Mouse (Mus musculus) lung, postnatal 25 days (tissue): ENCODE results near the gene Cox6a2.
"Not testable (repeated sequence)": the region's sequence is repeated elsewhere in the genome, so short reads cannot be mapped to it uniquely, and the experiment has no call there.

ENCODE experiments used
- DNase-seq: peaks from one replicate; pipeline ENCODE4 v3.0.0; 2022; ENCODE audit warnings: low spot score

The Cox6a2 gene

GRCm38 (mm10) chr7:128234796-128235195 is 28.6 kb upstream of the Cox6a2 start:
- no peak for DNase-seq

GRCm38 (mm10) chr7:128231741-128232140 is 25.6 kb upstream of the Cox6a2 start:
- no peak for DNase-seq

GRCm38 (mm10) chr7:128220936-128221335 is 14.7 kb upstream of the Cox6a2 start:
- DNase-seq: no peak

DNA sequence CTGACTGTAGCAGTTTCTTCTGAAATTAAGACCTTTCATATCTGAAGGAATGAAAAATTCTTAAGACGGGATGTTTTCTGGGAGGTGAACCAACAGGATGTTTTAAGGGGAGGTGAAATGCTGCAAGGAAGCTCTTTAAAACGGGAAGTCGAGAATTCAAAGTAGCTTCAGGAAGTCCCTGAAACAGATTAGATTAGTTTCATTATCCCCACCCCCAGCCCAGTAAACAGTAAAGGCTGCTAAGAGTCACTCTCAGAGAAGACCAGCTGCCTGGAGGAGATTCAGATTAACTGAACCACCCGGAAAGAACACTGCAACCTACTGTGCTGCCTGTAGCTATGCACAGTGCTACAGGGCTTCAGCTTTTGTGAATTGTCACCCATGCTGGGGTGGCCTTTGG is 13.8 kb upstream of the Cox6a2 start:
- no peak for DNase-seq

- DNase-seq: no peak
Measured at GRCm38 (mm10) chr7:128209826-128210225, 3.6 kb upstream of the Cox6a2 start.

GRCm38 (mm10) chr7:128208187-128208586 is 2.0 kb upstream of the Cox6a2 start:
- DNase-seq: peak; percentile 59

DNA sequence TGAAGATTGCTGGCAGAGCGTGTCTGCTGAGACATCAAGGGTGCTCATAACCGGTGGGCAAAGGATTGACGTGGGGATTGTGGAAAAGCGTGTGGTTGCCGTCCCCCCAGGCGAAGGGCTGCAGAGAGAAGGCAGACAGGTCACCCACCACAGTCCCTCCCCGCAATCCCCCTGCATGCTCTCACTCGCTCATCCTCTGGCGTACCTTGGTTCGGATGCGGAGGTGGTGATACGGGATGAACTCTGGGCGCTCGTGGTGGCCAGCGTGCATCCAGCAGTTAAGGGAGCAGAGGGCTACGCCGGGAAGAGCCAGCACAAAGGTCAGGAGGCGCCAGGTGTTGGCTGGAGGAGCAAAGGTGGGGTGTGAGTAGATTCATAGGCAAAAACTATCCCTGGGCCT is 492 bp downstream of the Cox6a2 start:
- DNase-seq: no peak

DNA sequence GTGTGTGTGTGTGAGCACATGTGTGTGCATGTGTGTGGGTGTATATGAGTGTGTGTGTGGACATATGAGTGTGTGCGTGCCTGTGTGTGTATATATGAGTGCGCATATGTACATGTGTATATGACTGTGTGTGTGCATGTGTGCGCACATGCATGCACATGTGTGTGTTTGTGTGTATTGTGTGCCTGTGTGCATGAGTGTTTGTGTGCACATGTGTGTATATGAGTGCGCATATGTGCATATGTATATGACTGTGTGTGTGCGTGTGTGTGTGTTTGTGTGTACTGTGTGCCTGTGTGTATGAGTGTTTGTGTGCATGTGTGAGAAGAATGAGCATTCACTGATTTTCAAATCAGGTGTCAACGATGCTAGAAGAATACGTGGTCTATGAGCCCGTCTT is 2.0 kb downstream of the Cox6a2 start:
- DNase-seq: no peak

- DNase-seq: no peak
Measured at GRCm38 (mm10) chr7:128203071-128203470, 3.1 kb downstream of the Cox6a2 start.

DNA sequence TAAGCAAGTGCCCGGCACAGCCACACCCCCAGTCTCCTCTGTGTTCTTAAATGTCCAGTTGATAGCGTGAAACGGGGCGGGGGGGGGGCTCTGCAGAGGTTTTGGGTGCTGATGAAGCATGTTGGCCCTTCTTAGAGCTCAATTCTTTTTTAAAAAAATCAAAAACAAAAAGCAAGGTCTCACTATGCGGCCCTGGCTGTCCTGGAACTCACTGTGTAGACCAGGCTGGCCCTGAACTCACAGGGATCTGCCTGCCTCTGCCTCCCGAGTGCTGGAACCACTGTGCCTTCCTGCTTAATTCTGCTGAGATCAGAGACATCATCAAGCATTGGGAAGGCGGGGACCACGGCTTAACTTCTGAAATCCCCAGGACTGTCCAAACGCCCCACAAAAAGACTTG is 4.6 kb downstream of the Cox6a2 start:
- no peak for DNase-seq

DNA sequence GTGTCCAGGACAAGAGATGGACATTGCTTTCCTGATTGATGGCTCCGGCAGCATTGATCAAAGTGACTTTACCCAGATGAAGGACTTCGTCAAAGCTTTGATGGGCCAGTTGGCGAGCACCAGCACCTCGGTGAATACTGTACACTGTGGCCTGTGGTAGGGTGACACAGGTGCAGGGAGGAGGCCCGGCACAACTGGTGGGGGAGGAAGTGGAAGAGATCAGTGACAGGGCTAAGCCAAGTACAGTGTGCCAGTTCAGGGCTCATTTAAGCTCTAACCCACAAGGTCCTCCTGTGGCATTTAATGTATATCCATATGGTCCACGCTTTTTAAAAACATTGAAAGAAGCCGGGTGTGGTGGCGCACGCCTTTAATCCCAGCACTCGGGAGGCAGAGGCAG is 24.5 kb downstream of the Cox6a2 start:
- DNase-seq: no peak

GRCm38 (mm10) chr7:128180546-128180945 is 25.6 kb downstream of the Cox6a2 start:
- no peak for DNase-seq

DNA sequence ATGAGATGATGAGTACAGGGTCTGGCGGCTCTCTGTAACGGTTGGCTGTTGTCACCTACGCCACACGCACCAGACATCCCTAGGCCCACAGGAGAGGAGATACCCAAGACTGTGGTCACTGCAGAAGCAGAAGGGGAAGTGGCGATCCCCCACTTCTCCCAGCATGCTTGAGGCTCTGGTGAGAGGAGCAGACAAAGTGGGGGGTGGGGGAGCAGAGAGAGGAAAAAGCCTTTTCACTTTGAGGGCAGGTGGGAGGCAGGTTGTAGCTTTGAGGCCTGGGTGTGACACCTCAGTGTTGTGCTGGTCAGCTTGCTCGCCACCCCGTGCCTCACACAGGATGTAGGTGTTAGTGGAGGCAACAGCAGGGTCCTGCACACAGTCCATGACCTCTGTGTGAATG is 26.1 kb downstream of the Cox6a2 start:
- DNase-seq: no peak

DNA sequence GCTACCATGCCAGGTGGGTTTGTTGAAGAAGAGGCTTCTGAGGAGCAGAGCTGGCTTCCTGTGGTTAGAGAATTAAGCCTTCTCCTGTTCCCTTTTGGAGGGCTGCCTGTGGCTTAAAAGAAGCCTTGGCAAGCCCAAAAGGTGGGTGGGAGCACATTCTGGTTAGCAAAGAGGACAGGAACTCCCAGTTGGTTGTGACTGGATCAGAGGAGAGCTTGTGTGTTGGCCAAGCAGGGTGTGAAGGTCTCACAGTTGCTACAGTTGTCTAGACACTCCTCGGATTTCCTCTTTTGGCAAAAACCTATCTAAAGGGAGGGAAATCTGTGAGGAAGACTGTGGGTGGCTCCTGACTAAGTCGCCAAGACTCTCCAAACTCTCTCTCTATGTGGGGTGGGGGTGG is 27.8 kb downstream of the Cox6a2 start:
- DNase-seq: no peak

DNA sequence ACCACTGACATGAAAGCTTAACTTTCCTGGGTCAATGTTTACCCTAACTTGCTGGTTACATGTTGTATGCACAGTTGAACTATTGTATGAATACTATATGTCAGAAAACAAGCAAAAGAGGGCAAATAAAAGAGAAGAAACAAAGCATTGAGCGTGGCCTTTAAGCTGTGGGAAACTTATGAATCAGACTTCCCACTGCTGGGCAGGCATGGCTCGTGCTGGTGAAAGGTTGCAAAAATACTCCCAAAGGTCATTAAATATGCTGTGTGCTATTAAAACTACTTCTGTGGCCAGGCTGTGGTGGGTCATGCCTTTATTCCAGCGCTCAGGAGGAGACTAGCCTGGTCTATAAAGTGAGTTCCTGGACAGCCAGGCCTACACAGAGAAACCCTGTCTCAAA is 36.2 kb downstream of the Cox6a2 start:
- DNase-seq: no peak

- DNase-seq: no peak
Measured at GRCm38 (mm10) chr7:128166391-128166790, 39.8 kb downstream of the Cox6a2 start.

DNA sequence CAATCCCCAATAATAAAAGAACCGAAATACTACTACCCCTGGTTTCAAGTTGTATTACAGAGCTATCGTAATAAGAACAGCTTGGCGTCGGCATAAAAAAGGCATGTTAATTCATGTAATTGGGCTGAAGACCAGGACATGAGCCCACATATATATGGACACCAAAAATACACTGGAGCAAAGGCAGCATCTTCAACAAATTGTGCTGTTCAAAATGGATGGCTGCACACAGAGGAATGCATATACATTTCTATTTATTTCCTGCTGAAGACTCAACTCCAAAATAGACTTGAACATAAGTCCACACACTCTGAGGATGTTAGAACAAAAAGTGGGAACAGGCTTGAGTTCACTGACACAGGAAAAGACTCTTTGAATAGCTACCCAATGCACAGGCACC is 42.2 kb downstream of the Cox6a2 start:
- no peak for DNase-seq

- DNase-seq: not testable (repeated sequence)
Measured at GRCm38 (mm10) chr7:128158688-128159354, 47.4 kb downstream of the Cox6a2 start.
